Mouse (Mus musculus): Measurements from ENCODE around the gene Vezf1. TPM values are rescaled to one million over a fixed set of nuclear protein-coding genes. Genes with fewer than 3 reads are reported as not detected.

Gene Vezf1
- polyA plus RNA-seq, 1 experiment: 18.5 TPM

- no peak for TF ChIP-seq CTCF (IDR thresholded peaks at IDR 0.05; ENCODE audit: extremely low read depth, insufficient read depth, low read length)
- TF ChIP-seq POLR2A (IDR thresholded peaks at IDR 0.05; ENCODE audit: extremely low read depth, insufficient read depth, low read length): no peak
- peak overlapping the region; percentile 96; the same call in 1 of the 2 replicates for H3K4me3 ChIP-seq (ENCODE audit: insufficient read depth, low read length)
- peaks cover 4% of the 10 kb centered on the region for H3K4me1 ChIP-seq (ENCODE audit: control insufficient read depth, insufficient read depth, low read length)
- no peak overlapping the region for H3K27ac ChIP-seq (ENCODE audit: insufficient read depth, low read length)
These were observed 18.3 kb upstream of the Vezf1 start for GRCm38 (mm10) chr11:88049732-88050131.

GRCm38 (mm10) chr11:88052638-88053037 is 15.4 kb upstream of the Vezf1 start:
- H3K4me1 ChIP-seq (ENCODE audit: control insufficient read depth, insufficient read depth, low read length): peaks cover 4% of the 10 kb centered on the region
- no peak overlapping the region for H3K4me3 ChIP-seq (ENCODE audit: insufficient read depth, low read length)
- H3K27ac ChIP-seq (ENCODE audit: insufficient read depth, low read length): no peak overlapping the region
- TF ChIP-seq CTCF (IDR thresholded peaks at IDR 0.05; ENCODE audit: extremely low read depth, insufficient read depth, low read length) (no peak), POLR2A (IDR thresholded peaks at IDR 0.05; ENCODE audit: extremely low read depth, insufficient read depth, low read length) (no peak)

GRCm38 (mm10) chr11:88053821-88054220 is 14.3 kb upstream of the Vezf1 start:
- peaks cover 4% of the 10 kb centered on the region for H3K4me1 ChIP-seq (ENCODE audit: control insufficient read depth, insufficient read depth, low read length)
- H3K27ac ChIP-seq (ENCODE audit: insufficient read depth, low read length): no peak overlapping the region
- TF ChIP-seq POLR2A (IDR thresholded peaks at IDR 0.05; ENCODE audit: extremely low read depth, insufficient read depth, low read length) (no peak), CTCF (IDR thresholded peaks at IDR 0.05; ENCODE audit: extremely low read depth, insufficient read depth, low read length) (no peak)
- H3K4me3 ChIP-seq (ENCODE audit: insufficient read depth, low read length): no peak overlapping the region

GRCm38 (mm10) chr11:88054589-88054988 is 13.5 kb upstream of the Vezf1 start:
- Histone ChIP-seq H3K4me1 (ENCODE audit: control insufficient read depth, insufficient read depth, low read length) (no peaks in the 10 kb centered on the region), H3K4me3 (ENCODE audit: insufficient read depth, low read length) (no peak overlapping the region)
- TF ChIP-seq CTCF (IDR thresholded peaks at IDR 0.05; ENCODE audit: extremely low read depth, insufficient read depth, low read length) (peak; percentile 26; the same call in 1 of the 2 replicates), POLR2A (IDR thresholded peaks at IDR 0.05; ENCODE audit: extremely low read depth, insufficient read depth, low read length) (no peak)

GRCm38 (mm10) chr11:88055777-88056176 is 12.3 kb upstream of the Vezf1 start:
- Histone ChIP-seq H3K27ac (ENCODE audit: insufficient read depth, low read length) (no peak overlapping the region), H3K4me1 (ENCODE audit: control insufficient read depth, insufficient read depth, low read length) (no peaks in the 10 kb centered on the region), H3K4me3 (ENCODE audit: insufficient read depth, low read length) (no peak overlapping the region)
- TF ChIP-seq POLR2A (IDR thresholded peaks at IDR 0.05; ENCODE audit: extremely low read depth, insufficient read depth, low read length) (no peak), CTCF (IDR thresholded peaks at IDR 0.05; ENCODE audit: extremely low read depth, insufficient read depth, low read length) (no peak)

More at GRCm38 (mm10) chr11:88054589-88054988, 13.5 kb upstream of the Vezf1 start:
- no peak overlapping the region for H3K27ac ChIP-seq (ENCODE audit: insufficient read depth, low read length)

- TF ChIP-seq CTCF (IDR thresholded peaks at IDR 0.05; ENCODE audit: extremely low read depth, insufficient read depth, low read length) (no peak), POLR2A (IDR thresholded peaks at IDR 0.05; ENCODE audit: extremely low read depth, insufficient read depth, low read length) (no peak)
- H3K27ac ChIP-seq (ENCODE audit: insufficient read depth, low read length): no peak overlapping the region
- H3K4me1 ChIP-seq (ENCODE audit: control insufficient read depth, insufficient read depth, low read length): no peaks in the 10 kb centered on the region
- H3K4me3 ChIP-seq (ENCODE audit: insufficient read depth, low read length): no peak overlapping the region
These were observed 10.3 kb upstream of the Vezf1 start for GRCm38 (mm10) chr11:88057788-88058187.

GRCm38 (mm10) chr11:88059141-88059540 is 8.9 kb upstream of the Vezf1 start:
- TF ChIP-seq CTCF (IDR thresholded peaks at IDR 0.05; ENCODE audit: extremely low read depth, insufficient read depth, low read length): peak; percentile 74
- no peak for TF ChIP-seq POLR2A (IDR thresholded peaks at IDR 0.05; ENCODE audit: extremely low read depth, insufficient read depth, low read length)

GRCm38 (mm10) chr11:88061892-88062625 is 6.0 kb upstream of the Vezf1 start:
- H3K27ac ChIP-seq (ENCODE audit: insufficient read depth, low read length): no peak overlapping the region
- no peaks in the 10 kb centered on the region for H3K4me1 ChIP-seq (ENCODE audit: control insufficient read depth, insufficient read depth, low read length)
- no peak overlapping the region for H3K4me3 ChIP-seq (ENCODE audit: insufficient read depth, low read length)
- TF ChIP-seq CTCF (IDR thresholded peaks at IDR 0.05; ENCODE audit: extremely low read depth, insufficient read depth, low read length): peak; percentile 16; the same call in 1 of the 2 replicates
- no peak for TF ChIP-seq POLR2A (IDR thresholded peaks at IDR 0.05; ENCODE audit: extremely low read depth, insufficient read depth, low read length)

More at GRCm38 (mm10) chr11:88059141-88059540, 8.9 kb upstream of the Vezf1 start:
- no peaks in the 10 kb centered on the region for H3K4me1 ChIP-seq (ENCODE audit: control insufficient read depth, insufficient read depth, low read length)
- no peak overlapping the region for H3K27ac ChIP-seq (ENCODE audit: insufficient read depth, low read length)
- H3K4me3 ChIP-seq (ENCODE audit: insufficient read depth, low read length): no peak overlapping the region

- TF ChIP-seq CTCF (IDR thresholded peaks at IDR 0.05; ENCODE audit: extremely low read depth, insufficient read depth, low read length): no peak
- no peak for TF ChIP-seq POLR2A (IDR thresholded peaks at IDR 0.05; ENCODE audit: extremely low read depth, insufficient read depth, low read length)
- Histone ChIP-seq H3K27ac (ENCODE audit: insufficient read depth, low read length) (no peak overlapping the region), H3K4me1 (ENCODE audit: control insufficient read depth, insufficient read depth, low read length) (no peaks in the 10 kb centered on the region), H3K4me3 (ENCODE audit: insufficient read depth, low read length) (no peak overlapping the region)
These were observed 2.3 kb upstream of the Vezf1 start for GRCm38 (mm10) chr11:88065732-88066131.

GRCm38 (mm10) chr11:88067191-88067585 is 891 bp upstream of the Vezf1 start:
- Histone ChIP-seq H3K4me3 (ENCODE audit: insufficient read depth, low read length) (peak overlapping the region; percentile 69), H3K4me1 (ENCODE audit: control insufficient read depth, insufficient read depth, low read length) (no peaks in the 10 kb centered on the region; the same call in 1 of the 2 replicates), H3K27ac (ENCODE audit: insufficient read depth, low read length) (peak overlapping the region; percentile 80)
- TF ChIP-seq POLR2A (IDR thresholded peaks at IDR 0.05; ENCODE audit: extremely low read depth, insufficient read depth, low read length): no peak
- no peak for TF ChIP-seq CTCF (IDR thresholded peaks at IDR 0.05; ENCODE audit: extremely low read depth, insufficient read depth, low read length)
